Mouse (Mus musculus) neural tube, embryonic 11.5 days (tissue): Measurements from ENCODE around the gene Prdm8. TPM values are rescaled to one million over a fixed set of nuclear protein-coding genes. Genes with fewer than 3 reads are reported as not detected.

Experiments
- ATAC-seq: fragments of 200-750 bp; cut with Nextera tagmentation; 2 replicates; pipeline ENCODE4 v1.8.0; 2017; ENCODE audit warnings: moderate number of reproducible peaks, mild to moderate bottlenecking, moderate TSS enrichment, moderate library complexity; ENCODE audit not compliant: insufficient read depth, low FRiP score, low TSS enrichment
- DNase-seq: peaks from one replicate; pipeline ENCODE4 v3.0.0-alpha.2; 2015; ENCODE audit warnings: low spot score
- H3K27ac ChIP-seq: fragments of 300-500 bp; sonication (generic); 2 replicates; pipeline ENCODE4 v1.5.1; 2014; ENCODE audit warnings: low read depth, mild to moderate bottlenecking, low read length
- H3K27me3 ChIP-seq: fragments of 300-500 bp; sonication (generic); 2 replicates; pipeline ENCODE4 v1.6.1; 2014; ENCODE audit warnings: mild to moderate bottlenecking, low read length, mixed read lengths; ENCODE audit not compliant: control insufficient read depth, insufficient read depth
- H3K36me3 ChIP-seq: fragments of 300-500 bp; sonication (generic); 2 replicates; pipeline ENCODE4 v1.6.1; 2014; ENCODE audit warnings: mild to moderate bottlenecking, low read length, moderate library complexity, mixed read lengths; ENCODE audit not compliant: control insufficient read depth, insufficient read depth
- H3K4me1 ChIP-seq: fragments of 300-500 bp; sonication (generic); 2 replicates; pipeline ENCODE4 v1.6.1; 2014; ENCODE audit warnings: low read length, mixed read lengths; ENCODE audit not compliant: control insufficient read depth, insufficient read depth
- H3K4me2 ChIP-seq: fragments of 300-500 bp; sonication (generic); 2 replicates; pipeline ENCODE4 v1.6.1; 2014; ENCODE audit warnings: low read depth, mild to moderate bottlenecking, moderate library complexity
- H3K4me3 ChIP-seq: fragments of 300-500 bp; sonication (generic); 2 replicates; pipeline ENCODE4 v1.5.1; 2014; ENCODE audit warnings: low read depth, low read length
- H3K9ac ChIP-seq: fragments of 300-500 bp; sonication (generic); 2 replicates; pipeline ENCODE4 v1.6.1; 2014; ENCODE audit warnings: mild to moderate bottlenecking, low read length
- H3K9me3 ChIP-seq: fragments of 300-500 bp; sonication (generic); 2 replicates; pipeline ENCODE4 v1.6.1; 2016; ENCODE audit warnings: low read length; ENCODE audit not compliant: control insufficient read depth
- WGBS: fragments of 180-500 bp; shearing (Covaris S2); extraction: QIAGEN DNeasy Blood & Tissue Kit; methylation state at CpG from one replicate; pipeline ENCODE4 v1.1.7; 2014; 5-methylcytosine and 5-hydroxymethylcytosine counted together
- polyA plus RNA-seq: library from polyadenylated mRNA; unstranded; fragments of >200 nt; fragmentation: Nextera tagmentation; extraction: Ambion mirVana; gene quantifications from 2 replicates; pipeline ENCODE4 v1.2.1, GENCODE M21; 2014

The Prdm8 gene
- polyA plus RNA-seq, 1 experiment from 2014 or later, result 5.9 TPM

DNA sequence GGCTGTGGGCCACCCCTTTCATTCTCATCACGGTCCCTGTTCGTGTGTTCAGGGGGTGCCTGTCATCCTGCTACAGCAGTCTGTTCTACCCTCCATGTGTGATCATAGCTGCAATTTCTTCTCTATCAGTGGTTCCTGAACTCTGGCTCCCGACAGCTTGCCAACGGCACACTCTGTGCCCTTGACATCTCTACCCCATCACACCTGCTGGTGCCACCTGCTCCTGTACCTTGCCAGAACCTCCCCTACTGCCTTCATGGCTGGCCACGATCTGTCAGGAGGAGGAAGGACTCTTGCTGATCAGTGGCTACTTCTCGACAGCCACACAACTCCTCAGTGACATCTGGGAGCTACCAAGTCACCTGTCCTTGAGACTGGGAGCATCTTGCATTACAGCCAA, 62.5 kb downstream of the Prdm8 start:
- Histone ChIP-seq H3K9ac (no peak overlapping the region), H3K4me2 (no peak overlapping the region), H3K27ac (no peak overlapping the region), H3K4me3 (no peak overlapping the region), H3K27me3 (no peaks in the 10 kb centered on the region), H3K36me3 (no peaks in the 10 kb centered on the region), H3K9me3 (no peaks in the 10 kb centered on the region), H3K4me1 (no peaks in the 10 kb centered on the region)
- DNase-seq, result no peak
- no peak for ATAC-seq
- 80% methylated on average over 6 of the region's 6 CpGs for WGBS

DNA sequence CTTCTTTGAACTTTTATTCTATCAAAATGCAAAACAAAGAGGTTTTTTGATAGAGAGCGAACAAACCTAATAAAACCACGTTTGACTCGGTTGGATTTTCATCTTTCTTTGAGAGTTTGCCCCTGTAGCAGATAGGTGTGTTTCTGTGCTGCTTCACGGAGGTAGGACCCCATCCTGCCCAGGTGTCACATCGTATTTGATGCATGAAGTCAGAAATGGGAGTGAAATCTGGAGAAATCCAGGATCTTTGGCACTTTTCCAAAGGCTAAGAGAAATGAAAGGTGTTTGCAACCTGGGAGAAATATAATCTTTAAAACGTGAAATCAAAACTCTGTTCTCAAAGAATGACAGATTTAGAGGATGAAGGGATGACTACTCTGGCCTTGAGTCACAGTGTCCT, 71.5 kb downstream of the Prdm8 start:
- DNase-seq, result no peak
- WGBS, result 85% methylated on average over 6 of the region's 6 CpGs
- no peak overlapping the region for H3K4me2 ChIP-seq
- H3K27me3 ChIP-seq, result no peaks in the 10 kb centered on the region
- H3K9me3 ChIP-seq, result no peaks in the 10 kb centered on the region
- no peak overlapping the region for H3K9ac ChIP-seq
- no peak overlapping the region for H3K27ac ChIP-seq
- no peak for ATAC-seq
- no peaks in the 10 kb centered on the region for H3K36me3 ChIP-seq
- H3K4me1 ChIP-seq, result no peaks in the 10 kb centered on the region
- no peak overlapping the region for H3K4me3 ChIP-seq

Other genes starting within 250 kb of the Prdm8 start
- gene Antxr2, start 136.2 kb upstream of the Prdm8 start, polyA plus RNA-seq, result 14.5 and 18.9 TPM in 2 replicates
- 1.8 and 2.3 TPM in 2 replicates for gene Fgf5, start 87.0 kb downstream of the Prdm8 start, polyA plus RNA-seq
- gene Cfap299, start 162.1 kb downstream of the Prdm8 start, polyA plus RNA-seq, result 0.39 TPM in 1 of 2 replicates, not detected in the other